Mouse (Mus musculus): ENCODE measurements around the gene Slco3a1.

DNA sequence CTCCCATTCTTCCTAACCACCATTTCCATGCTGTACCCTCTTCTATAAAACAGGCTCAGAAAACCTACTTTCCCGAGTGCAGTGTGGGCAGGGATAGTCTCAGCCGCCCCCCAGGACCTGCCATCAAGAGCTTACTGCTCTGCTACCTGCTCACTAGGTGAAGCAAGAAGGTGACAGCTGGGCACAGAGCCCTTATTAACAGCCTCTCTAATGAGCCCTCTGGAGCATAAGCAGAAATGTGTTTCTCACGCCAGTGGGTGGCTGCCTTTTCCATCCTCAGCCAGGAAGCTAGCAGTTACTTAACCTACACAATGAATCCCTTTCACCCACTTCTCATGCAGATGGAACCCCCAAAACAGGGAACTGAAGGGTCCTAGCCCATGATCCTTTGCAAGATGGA lies 66.9 kb downstream of the Slco3a1 start:
- TF ChIP-seq CTCF (conservative IDR thresholded peaks at IDR 0.05; ENCODE audit: insufficient read depth, insufficient read length, low read depth, low read length): no peak
- TF ChIP-seq POLR2A (IDR thresholded peaks at IDR 0.05; ENCODE audit: low read depth, low read length): no peak
